9 mouse cellular contexts compared by ENCODE assay signal in the genomic region with DNA sequence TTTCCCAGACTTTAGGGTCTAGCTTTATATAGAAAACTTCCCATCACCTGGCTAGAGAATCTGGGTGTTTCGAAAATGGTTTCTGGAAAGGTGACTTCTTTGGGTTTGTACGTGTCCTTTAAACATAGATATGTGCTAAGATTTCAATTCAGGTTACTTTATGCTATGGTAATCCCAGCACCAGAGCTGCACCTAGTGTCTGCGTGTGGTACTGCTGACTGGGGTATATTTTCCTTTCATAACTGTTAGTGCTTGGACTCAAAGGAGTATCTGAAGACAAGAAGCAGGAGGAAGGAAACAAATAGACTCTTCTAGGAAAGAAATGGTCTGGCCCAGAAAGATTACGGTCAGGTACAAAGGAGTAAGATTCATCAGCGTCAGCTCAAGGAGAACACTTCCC. TPM values are rescaled to one million over a fixed set of nuclear protein-coding genes. Genes with fewer than 3 reads are reported as not detected.
DNase-seq lines count a peak whose midpoint lies in the region; ATAC-seq and TF ChIP-seq lines count a peak whose summit lies in the region.
"Had no signal": no experiment of that assay in that cellular context is flagged by ENCODE, and none has a peak within 500 bp of the region (broad histone marks: within the 10 kb centered on the region; RNA-seq: fewer than 3 reads in every experiment).

No protein-coding gene starts in this region.

- H3K27ac ChIP-seq in forebrain, postnatal 0 days (ENCODE audit: low read depth, low read length), result no peak overlapping the region
- no peak overlapping the region for H3K27ac ChIP-seq in forebrain, embryonic 10.5 days
- H3K27ac ChIP-seq in spleen, adult 2 months (ENCODE audit: insufficient read depth, low read length), result no peak overlapping the region
- no peak overlapping the region for H3K27ac ChIP-seq in limb, embryonic 10.5 days
- H3K27ac ChIP-seq: embryonic facial prominence, embryonic 15.5 days had no signal

- ATAC-seq in forebrain, postnatal 0 days, result no peak

- H3K9ac ChIP-seq in forebrain, postnatal 0 days, result no peak overlapping the region
- H3K9ac ChIP-seq: embryonic facial prominence, embryonic 15.5 days had no signal

- H3K4me2 ChIP-seq in forebrain, postnatal 0 days (ENCODE audit: low read depth), result no peak overlapping the region
- H3K4me2 ChIP-seq: embryonic facial prominence, embryonic 15.5 days had no signal

- WGBS in forebrain, postnatal 0 days, result 76% methylated on average over 5 of the region's 5 CpGs
- 79% methylated on average over 5 of the region's 5 CpGs for WGBS in forebrain, embryonic 10.5 days
- WGBS in spleen, adult 2 months, result 18% methylated on average over 5 of the region's 5 CpGs
- 83% methylated on average over 5 of the region's 5 CpGs for WGBS in limb, embryonic 10.5 days

- H3K4me1 ChIP-seq in forebrain, postnatal 0 days (ENCODE audit: insufficient read depth), result no peaks in the 10 kb centered on the region
- H3K4me1 ChIP-seq in forebrain, embryonic 10.5 days, result no peaks in the 10 kb centered on the region; the same call in 1 of the 2 replicates
- no peaks in the 10 kb centered on the region for H3K4me1 ChIP-seq in spleen, adult 2 months (ENCODE audit: control insufficient read depth, insufficient read depth, insufficient read length)
- H3K4me1 ChIP-seq in limb, embryonic 10.5 days, result no peaks in the 10 kb centered on the region
- H3K4me1 ChIP-seq: embryonic facial prominence, embryonic 15.5 days had no signal

- no peaks in the 10 kb centered on the region for H3K36me3 ChIP-seq in forebrain, postnatal 0 days (ENCODE audit: insufficient read depth)
- H3K36me3 ChIP-seq in forebrain, embryonic 10.5 days (replicated peaks), result no peaks in the 10 kb centered on the region
- no peaks in the 10 kb centered on the region for H3K36me3 ChIP-seq in spleen, adult 2 months (ENCODE audit: control insufficient read depth, insufficient read depth, low read length)
- H3K36me3 ChIP-seq in limb, embryonic 10.5 days, result no peaks in the 10 kb centered on the region
- H3K36me3 ChIP-seq: embryonic facial prominence, embryonic 15.5 days had no signal

- TF ChIP-seq POLR2A in spleen, adult 2 months (IDR thresholded peaks at IDR 0.05; ENCODE audit: low read depth, low read length), result no peak

- H3K27me3 ChIP-seq in forebrain, postnatal 0 days (ENCODE audit: insufficient read depth, low read length), result no peaks in the 10 kb centered on the region
- no peaks in the 10 kb centered on the region for H3K27me3 ChIP-seq in forebrain, embryonic 10.5 days (ENCODE audit: poor library complexity, severe bottlenecking)
- no peaks in the 10 kb centered on the region for H3K27me3 ChIP-seq in spleen, adult 2 months (ENCODE audit: control insufficient read depth, insufficient read depth, low read length)
- H3K27me3 ChIP-seq in limb, embryonic 10.5 days (ENCODE audit: low read depth, poor library complexity, severe bottlenecking), result no peaks in the 10 kb centered on the region
- H3K27me3 ChIP-seq: embryonic facial prominence, embryonic 15.5 days had no signal

- no peak for DNase-seq in forebrain, postnatal 0 days
- DNase-seq in forebrain, embryonic 10.5 days (ENCODE audit: extremely low spot score, low spot score), result no peak
- DNase-seq in spleen, adult 2 months (ENCODE audit: low read depth in 1 of 2, low spot score in 2 of 2), result peak; percentile 14 to 44
- DNase-seq in spleen, adult 12 weeks (ENCODE audit: low spot score), result no peak
- peak; percentile 51 to 53 for DNase-seq in kidney, postnatal 4 days
- DNase-seq in yolk sac, embryonic 10.5 days (ENCODE audit: low spot score), result peak; percentile 25
- DNase-seq in limb, embryonic 10.5 days (ENCODE audit: low spot score), result no peak
- no peak for DNase-seq in embryo, embryonic 10 days (ENCODE audit: low spot score)

- peak; percentile 55 for TF ChIP-seq CTCF in forebrain, postnatal 0 days (IDR thresholded peaks at IDR 0.05; ENCODE audit: low read depth)
- peak; percentile 24; the same call in 1 of the 2 replicates for TF ChIP-seq CTCF in spleen, adult 2 months (IDR thresholded peaks at IDR 0.05; ENCODE audit: extremely low read depth, insufficient read depth, insufficient read length, insufficient replicate concordance)

- no peaks in the 10 kb centered on the region for H3K9me3 ChIP-seq in forebrain, postnatal 0 days (ENCODE audit: low read length)
- H3K9me3 ChIP-seq in forebrain, embryonic 10.5 days, result no peaks in the 10 kb centered on the region
- H3K9me3 ChIP-seq in limb, embryonic 10.5 days (replicated peaks), result no peaks in the 10 kb centered on the region
- H3K9me3 ChIP-seq: embryonic facial prominence, embryonic 15.5 days had no signal

- H3K4me3 ChIP-seq in forebrain, postnatal 0 days (ENCODE audit: low read depth, low read length), result no peak overlapping the region
- H3K4me3 ChIP-seq in forebrain, embryonic 10.5 days, result no peak overlapping the region
- H3K4me3 ChIP-seq in spleen, adult 2 months (ENCODE audit: extremely low read depth, insufficient read depth, insufficient read length), result no peak overlapping the region
- H3K4me3 ChIP-seq in limb, embryonic 10.5 days, result no peak overlapping the region
- H3K4me3 ChIP-seq: embryonic facial prominence, embryonic 15.5 days had no signal

RNA-seq across cellular contexts. Expression of a gene that starts 37.9 kb away (rescaled TPM):
- not detected in 2 replicates for total RNA-seq in forebrain, postnatal 0 days (2014; rRNA removed)
- polyA plus RNA-seq in forebrain, postnatal 0 days (2015; fragmentation: Nextera tagmentation; extraction: Ambion mirVana), result 0.16 TPM in 1 of 2 replicates, not detected in the other
- not detected in 2 replicates for polyA plus RNA-seq in forebrain, embryonic 10.5 days (2016; fragmentation: Nextera tagmentation; extraction: Ambion mirVana)
- 6.2 and 6.7 TPM in 2 replicates for polyA plus RNA-seq in spleen, adult 2 months (2012; rRNA removed)
- not detected in 2 replicates for polyA plus RNA-seq in limb, embryonic 10.5 days (2016; fragmentation: Nextera tagmentation; extraction: Ambion mirVana)

RNA-seq across cellular contexts. Expression of a gene that starts 48.4 kb away (rescaled TPM):
- 10.2 and 14.2 TPM in 2 replicates for total RNA-seq in forebrain, postnatal 0 days (2014; rRNA removed)
- polyA plus RNA-seq in forebrain, postnatal 0 days (2015; fragmentation: Nextera tagmentation; extraction: Ambion mirVana), result 25.6 and 29.5 TPM in 2 replicates
- 8.4 and 10.0 TPM in 2 replicates for polyA plus RNA-seq in forebrain, embryonic 10.5 days (2016; fragmentation: Nextera tagmentation; extraction: Ambion mirVana)
- 672 and 749 TPM in 2 replicates for polyA plus RNA-seq in spleen, adult 2 months (2012; rRNA removed)
- polyA plus RNA-seq in limb, embryonic 10.5 days (2016; fragmentation: Nextera tagmentation; extraction: Ambion mirVana), result 6.8 and 8.7 TPM in 2 replicates

RNA-seq across cellular contexts. Expression of a gene that starts 49.3 kb away (rescaled TPM):
- total RNA-seq in forebrain, postnatal 0 days (2014; rRNA removed), result 135 and 155 TPM in 2 replicates
- polyA plus RNA-seq in forebrain, postnatal 0 days (2015; fragmentation: Nextera tagmentation; extraction: Ambion mirVana), result 70.1 and 88.9 TPM in 2 replicates
- 243 and 253 TPM in 2 replicates for polyA plus RNA-seq in forebrain, embryonic 10.5 days (2016; fragmentation: Nextera tagmentation; extraction: Ambion mirVana)
- 51.9 and 79.8 TPM in 2 replicates for polyA plus RNA-seq in spleen, adult 2 months (2012; rRNA removed)
- 230 and 235 TPM in 2 replicates for polyA plus RNA-seq in limb, embryonic 10.5 days (2016; fragmentation: Nextera tagmentation; extraction: Ambion mirVana)

Comparison
In these comparisons a context has a peak if more than half of its experiments do, and no peak if none do; other contexts are left out.
1. DNase-seq: peak in spleen, adult 2 months (2 of 2), kidney, postnatal 4 days (2 of 2) and yolk sac, embryonic 10.5 days (single experiment); none in forebrain, postnatal 0 days (single experiment), forebrain, embryonic 10.5 days (single experiment), spleen, adult 12 weeks (single experiment), limb, embryonic 10.5 days (single experiment) and embryo, embryonic 10 days (single experiment).
2. RNA of a gene that starts 48.4 kb away (polyA plus RNA-seq): 672 to 749 TPM in spleen, adult 2 months; 25.6 to 29.5 TPM in forebrain, postnatal 0 days, 8.4 to 10.0 TPM in forebrain, embryonic 10.5 days and 6.8 to 8.7 TPM in limb, embryonic 10.5 days; every median in the first group is over 10 times any median in the second.